Comparison of ENCODE assay signal across 16 mouse cellular contexts in the genomic region with DNA sequence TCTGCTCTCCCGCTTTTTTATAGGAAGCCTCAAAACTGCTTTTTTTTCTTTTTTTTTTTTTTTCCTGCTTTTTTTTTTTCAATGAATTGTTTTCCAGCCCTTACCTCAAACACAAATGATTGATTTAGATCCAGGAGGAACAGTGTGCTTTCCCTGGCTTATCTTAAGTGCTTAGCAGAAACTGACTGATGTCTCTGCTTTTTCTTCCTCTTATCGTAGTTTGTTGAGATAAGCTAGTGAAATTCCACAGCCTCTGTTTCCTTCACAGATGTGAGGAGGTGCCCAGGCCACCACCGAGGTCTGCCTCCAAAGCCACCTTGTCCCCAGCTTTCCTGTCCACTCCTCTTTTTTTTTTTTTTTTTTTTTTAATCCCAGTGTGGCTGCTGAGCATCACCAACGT.
"Had no signal": no experiment of that assay in that cellular context is flagged by ENCODE, and none has a peak within 500 bp of the region (broad histone marks: within the 10 kb centered on the region; RNA-seq: fewer than 3 reads in every experiment).

No protein-coding gene starts in this region.

- H3K4me2 ChIP-seq: neural tube, embryonic 13.5 days; neural tube, embryonic 15.5 days; stomach, embryonic 15.5 days had no signal

- H3K9ac ChIP-seq: neural tube, embryonic 13.5 days; neural tube, embryonic 15.5 days; stomach, embryonic 15.5 days had no signal

- H3K9me3 ChIP-seq: neural tube, embryonic 13.5 days; neural tube, embryonic 15.5 days; stomach, embryonic 15.5 days had no signal

- H3K4me1 ChIP-seq: stomach, embryonic 15.5 days had no signal

- DNase-seq: retina, postnatal 1 day; right cerebral cortex, adult 18-20 months; right cerebral cortex, postnatal 14 days; right cerebral cortex, postnatal 25 days; right cerebral cortex, postnatal 4 days; spleen, adult 18-20 months; thymus, adult 18-20 months; thymus, adult 2 months; thymus, postnatal 14 days; thymus, postnatal 25 days; thymus, postnatal 36 days; thymus, postnatal 4 days had no signal

- H3K36me3 ChIP-seq: neural tube, embryonic 13.5 days; neural tube, embryonic 15.5 days; stomach, embryonic 15.5 days had no signal

- H3K27ac ChIP-seq: neural tube, embryonic 13.5 days; neural tube, embryonic 15.5 days; stomach, embryonic 15.5 days; stomach, postnatal 0 days had no signal

- H3K27me3 ChIP-seq: neural tube, embryonic 13.5 days; neural tube, embryonic 15.5 days; stomach, embryonic 15.5 days had no signal

- H3K4me3 ChIP-seq: neural tube, embryonic 13.5 days; neural tube, embryonic 15.5 days; stomach, embryonic 15.5 days had no signal
